Mouse (Mus musculus): ENCODE measurements around the gene Numa1.
"Not testable (repeated sequence)": the region's sequence is repeated elsewhere in the genome, so short reads cannot be mapped to it uniquely, and the experiment has no call there.

Gene Numa1

GRCm38 (mm10) chr7:101933751-101934240, at the start of gene Numa1, which contains the start of gene Lrrc51:
Numa1 (plus strand) TSS chr7:101934111.
Lrrc51 (minus strand) TSS chr7:101933895.
- DNase-seq = peak; percentile 97

- no peak for DNase-seq
Measured at GRCm38 (mm10) chr7:101884160-101884559, 49.8 kb upstream of the Numa1 start.

GRCm38 (mm10) chr7:101886274-101886673, 47.6 kb upstream of the Numa1 start:
- no peak for DNase-seq

GRCm38 (mm10) chr7:101888460-101888859, 45.5 kb upstream of the Numa1 start:
- DNase-seq = no peak

GRCm38 (mm10) chr7:101895695-101896094, 38.2 kb upstream of the Numa1 start:
- no peak for DNase-seq

GRCm38 (mm10) chr7:101896104-101897066, 37.5 kb upstream of the Numa1 start:
- DNase-seq = peak; percentile 99

GRCm38 (mm10) chr7:101900331-101901097, 33.4 kb upstream of the Numa1 start:
- DNase-seq = peak; percentile 32

GRCm38 (mm10) chr7:101901969-101902368, 31.9 kb upstream of the Numa1 start:
- peak; percentile 25 for DNase-seq

GRCm38 (mm10) chr7:101902846-101903245, 31.1 kb upstream of the Numa1 start:
- DNase-seq = peak; percentile 24

GRCm38 (mm10) chr7:101905561-101906286, 28.2 kb upstream of the Numa1 start, which contains the start of gene Lamtor1:
Lamtor1 (plus strand) TSS chr7:101905904.
- peak; percentile 100 for DNase-seq

- DNase-seq = no peak
Measured at GRCm38 (mm10) chr7:101906287-101906681, 27.6 kb upstream of the Numa1 start, which contains the start of gene Tomt. Tomt (minus strand) TSS chr7:101906359.

- DNase-seq = peak; percentile 60
Measured at GRCm38 (mm10) chr7:101906696-101907095, 27.2 kb upstream of the Numa1 start.

GRCm38 (mm10) chr7:101908367-101908766, 25.5 kb upstream of the Numa1 start:
- peak; percentile 24 for DNase-seq

- DNase-seq = peak; percentile 25
Measured at GRCm38 (mm10) chr7:101910138-101910537, 23.8 kb upstream of the Numa1 start.

- peak; percentile 13 for DNase-seq
Measured at GRCm38 (mm10) chr7:101911982-101912381, 21.9 kb upstream of the Numa1 start.

GRCm38 (mm10) chr7:101918071-101918470, 15.8 kb upstream of the Numa1 start:
- DNase-seq = peak; percentile 49

GRCm38 (mm10) chr7:101925892-101926291, 8.0 kb upstream of the Numa1 start:
- not testable (repeated sequence) for DNase-seq

- no peak for DNase-seq
Measured at GRCm38 (mm10) chr7:101928093-101928492, 5.8 kb upstream of the Numa1 start.

GRCm38 (mm10) chr7:101932551-101932950, 1.4 kb upstream of the Numa1 start:
- no peak for DNase-seq

- no peak for DNase-seq
Measured at GRCm38 (mm10) chr7:101933300-101933699, 611 bp upstream of the Numa1 start.

GRCm38 (mm10) chr7:101935957-101936356, 2.0 kb downstream of the Numa1 start:
- DNase-seq = peak; percentile 47

GRCm38 (mm10) chr7:101936996-101937395, 3.1 kb downstream of the Numa1 start:
- peak; percentile 65 for DNase-seq
